Mouse (Mus musculus): ENCODE measurements around the gene 4930469K13Rik.

- no peak for TF ChIP-seq CTCF (IDR thresholded peaks at IDR 0.05 in 2 of 3, conservative IDR thresholded peaks at IDR 0.05 in 1 of 3; ENCODE audit: control insufficient read depth in 1 of 3, insufficient read depth in 1 of 3, low read depth in 2 of 3, low read length in 3 of 3, poor library complexity in 1 of 3, severe bottlenecking in 1 of 3)
- no peak for TF ChIP-seq MXI1 (IDR thresholded peaks at IDR 0.05; ENCODE audit: low read depth, low read length)
- no peak for TF ChIP-seq POLR2AphosphoS2 (IDR thresholded peaks at IDR 0.05; ENCODE audit: low read length)
- no peak for TF ChIP-seq MAX (IDR thresholded peaks at IDR 0.05; ENCODE audit: low read length)
- no peak for TF ChIP-seq USF1 (IDR thresholded peaks at IDR 0.05; ENCODE audit: low read depth, low read length)
Observed at GRCm38 (mm10) chr11:34035909-34036658, 62.3 kb downstream of the 4930469K13Rik start.

Data from MEL (cell line).